Mouse (Mus musculus): ENCODE measurements around the gene Gzmc.
"Not testable (repeated sequence)": the region's sequence is repeated elsewhere in the genome, so short reads cannot be mapped to it uniquely, and the experiment has no call there.

Gene Gzmc

GRCm38 (mm10) chr14:56234556-56234955 lies at the start of gene Gzmc:
Gene Gzmc (minus strand): TSS chr14:56234656.
- DNase-seq (ENCODE audit: low spot score): no peak

- no peak for DNase-seq (ENCODE audit: low spot score)
These were observed 49.4 kb upstream of the Gzmc start for GRCm38 (mm10) chr14:56283816-56284215.

- DNase-seq (ENCODE audit: low spot score): no peak
These were observed 46.6 kb upstream of the Gzmc start for GRCm38 (mm10) chr14:56281090-56281489.

GRCm38 (mm10) chr14:56278691-56279090 lies 44.2 kb upstream of the Gzmc start:
- DNase-seq (ENCODE audit: low spot score): not testable (repeated sequence)

GRCm38 (mm10) chr14:56276096-56276495 lies 41.6 kb upstream of the Gzmc start:
- DNase-seq (ENCODE audit: low spot score): not testable (repeated sequence)

- DNase-seq (ENCODE audit: low spot score): no peak
These were observed 31.7 kb upstream of the Gzmc start for GRCm38 (mm10) chr14:56266109-56266508.

GRCm38 (mm10) chr14:56262153-56262552 lies 27.7 kb upstream of the Gzmc start, which contains the start of gene Gzmb:
Gene Gzmb (minus strand): TSS chr14:56262260.
- no peak for DNase-seq (ENCODE audit: low spot score)

GRCm38 (mm10) chr14:56240409-56240808 lies 6.0 kb upstream of the Gzmc start:
- no peak for DNase-seq (ENCODE audit: low spot score)

- DNase-seq (ENCODE audit: low spot score): no peak
These were observed 23.1 kb downstream of the Gzmc start, which contains the start of gene Gzmf for GRCm38 (mm10) chr14:56211317-56211716. Gene Gzmf (minus strand): TSS chr14:56211417.

GRCm38 (mm10) chr14:56205613-56206012 lies 28.8 kb downstream of the Gzmc start:
- no peak for DNase-seq (ENCODE audit: low spot score)

- peak; percentile 35 for DNase-seq (ENCODE audit: low spot score)
These were observed 29.4 kb downstream of the Gzmc start for GRCm38 (mm10) chr14:56205021-56205420.

- DNase-seq (ENCODE audit: low spot score): peak; percentile 66
These were observed 30.5 kb downstream of the Gzmc start for GRCm38 (mm10) chr14:56203975-56204374.

GRCm38 (mm10) chr14:56186946-56187345 lies 47.5 kb downstream of the Gzmc start:
- no peak for DNase-seq (ENCODE audit: low spot score)

- DNase-seq (ENCODE audit: low spot score): no peak
These were observed 47.9 kb downstream of the Gzmc start for GRCm38 (mm10) chr14:56186521-56186920.

Data from urinary bladder, postnatal 14 days (tissue).